Mouse (Mus musculus): Measurements from ENCODE around the gene Gm8251.

DNA sequence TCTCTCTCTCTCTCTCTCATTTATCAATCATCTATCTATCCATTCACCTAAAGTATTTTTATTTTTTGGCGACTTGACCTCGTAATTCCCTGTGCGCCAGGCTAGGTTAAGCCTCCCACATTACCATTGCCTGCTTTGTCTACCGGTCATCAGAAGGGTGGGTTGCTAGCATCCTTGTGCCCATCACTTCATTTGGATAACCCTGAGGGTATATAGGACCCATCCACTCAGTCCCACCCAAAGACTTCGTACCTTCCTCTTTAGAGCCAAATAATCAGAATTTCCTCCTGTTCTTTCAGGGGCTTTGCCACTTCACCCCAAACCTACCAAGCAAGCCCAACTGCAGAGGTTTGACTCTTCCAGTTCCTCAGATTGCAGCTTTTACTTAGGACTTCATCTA is 41.2 kb upstream of the Gm8251 start:
- TF ChIP-seq CTCF (IDR thresholded peaks at IDR 0.05; ENCODE audit: low read depth): no peak
- no peak for TF ChIP-seq EP300 (IDR thresholded peaks at IDR 0.05; ENCODE audit: low read depth)

Measured in liver, embryonic 14.5 days (tissue).